Mouse (Mus musculus) forebrain, embryonic 10.5 days (tissue): ENCODE results near the gene Os9. TPM values are rescaled to one million over a fixed set of nuclear protein-coding genes. Genes with fewer than 3 reads are reported as not detected.
"Not testable (repeated sequence)": the region's sequence is repeated elsewhere in the genome, so short reads cannot be mapped to it uniquely, and the experiment has no call there.

Experiments
- DNase-seq: peaks from one replicate; pipeline ENCODE4 v3.0.0-alpha.2; 2017; ENCODE audit warnings: low spot score; ENCODE audit errors: extremely low spot score
- H3K27ac ChIP-seq: fragments of 300-500 bp; sonication (generic); 2 replicates; pipeline ENCODE4 v1.5.1; 2016; ENCODE audit warnings: mild to moderate bottlenecking
- H3K27me3 ChIP-seq: fragments of 300-500 bp; sonication (generic); 2 replicates; pipeline ENCODE4 v1.6.1; 2016; ENCODE audit warnings: mild to moderate bottlenecking; ENCODE audit not compliant: poor library complexity, severe bottlenecking
- H3K36me3 ChIP-seq: fragments of 300-500 bp; sonication (generic); replicated peaks from 2 replicates; pipeline ENCODE4 v1.6.1; 2016; ENCODE audit warnings: mild to moderate bottlenecking, moderate library complexity
- H3K4me1 ChIP-seq: fragments of 300-500 bp; sonication (generic); 2 replicates; pipeline ENCODE4 v1.6.1; 2016
- H3K4me3 ChIP-seq: fragments of 300-500 bp; sonication (generic); 2 replicates; pipeline ENCODE4 v1.5.1; 2016; ENCODE audit warnings: mild to moderate bottlenecking, moderate library complexity
- H3K9me3 ChIP-seq: fragments of 300-500 bp; sonication (generic); 2 replicates; pipeline ENCODE4 v1.6.1; 2016; ENCODE audit warnings: mild to moderate bottlenecking, moderate library complexity
- whole genome bisulfite sequencing: fragments of 180-500 bp; shearing (Covaris S2); methylation state at CpG from one replicate; pipeline ENCODE4 v1.1.7; 2016; 5-methylcytosine and 5-hydroxymethylcytosine counted together
- polyA plus RNA-seq: library from polyadenylated mRNA; unstranded; fragments of >200 nt; fragmentation: Nextera tagmentation; extraction: Ambion mirVana; gene quantifications from 2 replicates; pipeline ENCODE4 v1.2.1, GENCODE M21; 2016

Os9 gene
- polyA plus RNA-seq, result 54.2 and 57.6 TPM in 2 replicates

GRCm38 (mm10) chr10:127121066-127121477, at the start of gene Os9:
TSS of gene Os9 (minus strand) at chr10:127121131.
- DNase-seq, result peak; percentile 94
- Histone ChIP-seq H3K4me1 (peaks cover 29% of the 10 kb centered on the region), H3K27me3 (no peaks in the 10 kb centered on the region), H3K36me3 (peaks cover 34% of the 10 kb centered on the region), H3K9me3 (no peaks in the 10 kb centered on the region), H3K27ac (peak within 1 kb of the TSS; percentile 82), H3K4me3 (peak within 1 kb of the TSS; percentile 94)
- 0% methylated on average over 19 of the region's 19 CpGs for WGBS

DNA sequence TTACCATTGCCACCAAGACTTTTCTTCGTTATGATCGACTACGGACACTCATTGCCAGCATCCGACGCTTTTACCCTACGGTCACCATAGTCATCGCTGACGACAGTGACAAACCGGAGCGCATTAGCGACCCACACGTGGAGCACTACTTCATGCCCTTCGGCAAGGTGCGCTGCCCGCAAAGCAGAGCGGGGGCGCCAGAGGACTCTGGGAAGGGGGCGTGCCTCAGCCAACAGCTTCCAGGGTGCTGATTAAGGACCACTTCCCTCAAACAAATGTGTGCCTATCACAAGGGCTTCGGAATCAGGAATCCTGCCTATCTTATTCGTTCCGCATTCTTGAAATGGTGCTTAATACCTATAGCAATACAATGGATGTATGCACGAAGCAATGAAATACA, 49.1 kb upstream of the Os9 start:
- Histone ChIP-seq H3K36me3 (no peaks in the 10 kb centered on the region), H3K27ac (no peak overlapping the region), H3K27me3 (peaks cover 90% of the 10 kb centered on the region), H3K9me3 (no peaks in the 10 kb centered on the region), H3K4me3 (peak overlapping the region; percentile 52), H3K4me1 (peaks cover 47% of the 10 kb centered on the region)
- peak; percentile 57 for DNase-seq
- under 1% methylated on average over 22 of the region's 22 CpGs for WGBS

DNA sequence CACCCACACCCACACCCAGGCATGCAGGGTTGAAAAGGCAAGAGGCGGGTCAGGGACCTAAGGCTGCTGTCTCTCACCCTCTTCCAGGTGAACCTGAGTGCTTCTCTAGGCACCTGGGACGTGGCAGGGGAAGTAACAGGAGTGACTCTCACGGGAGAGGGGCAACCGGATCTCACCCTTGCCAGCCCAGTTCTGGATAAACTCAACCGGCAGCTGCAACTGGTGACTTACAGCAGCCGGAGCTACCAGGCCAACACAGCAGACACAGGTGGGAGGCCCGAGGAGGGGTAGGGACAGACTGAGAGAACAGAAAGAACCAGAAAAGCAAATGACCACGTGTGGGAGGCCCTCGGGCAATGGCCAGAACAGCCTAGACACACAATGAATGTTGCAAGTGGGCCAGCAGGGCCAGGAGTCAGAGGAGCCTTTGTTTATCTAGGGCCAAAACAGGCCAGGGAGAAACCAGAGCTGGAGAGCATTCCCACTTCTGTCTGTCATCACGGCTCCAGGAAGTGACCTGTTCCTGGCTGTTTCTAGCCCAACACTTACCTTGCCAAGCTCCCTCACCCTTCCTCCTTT, 46.8 kb upstream of the Os9 start:
- H3K36me3 ChIP-seq, result no peaks in the 10 kb centered on the region
- no peaks in the 10 kb centered on the region for H3K9me3 ChIP-seq
- DNase-seq, result no peak
- H3K4me1 ChIP-seq, result peaks cover 53% of the 10 kb centered on the region
- H3K27ac ChIP-seq, result no peak overlapping the region
- H3K27me3 ChIP-seq, result peaks cover 95% of the 10 kb centered on the region
- H3K4me3 ChIP-seq, result no peak overlapping the region
- 50% methylated on average over 10 of the region's 10 CpGs for WGBS

DNA sequence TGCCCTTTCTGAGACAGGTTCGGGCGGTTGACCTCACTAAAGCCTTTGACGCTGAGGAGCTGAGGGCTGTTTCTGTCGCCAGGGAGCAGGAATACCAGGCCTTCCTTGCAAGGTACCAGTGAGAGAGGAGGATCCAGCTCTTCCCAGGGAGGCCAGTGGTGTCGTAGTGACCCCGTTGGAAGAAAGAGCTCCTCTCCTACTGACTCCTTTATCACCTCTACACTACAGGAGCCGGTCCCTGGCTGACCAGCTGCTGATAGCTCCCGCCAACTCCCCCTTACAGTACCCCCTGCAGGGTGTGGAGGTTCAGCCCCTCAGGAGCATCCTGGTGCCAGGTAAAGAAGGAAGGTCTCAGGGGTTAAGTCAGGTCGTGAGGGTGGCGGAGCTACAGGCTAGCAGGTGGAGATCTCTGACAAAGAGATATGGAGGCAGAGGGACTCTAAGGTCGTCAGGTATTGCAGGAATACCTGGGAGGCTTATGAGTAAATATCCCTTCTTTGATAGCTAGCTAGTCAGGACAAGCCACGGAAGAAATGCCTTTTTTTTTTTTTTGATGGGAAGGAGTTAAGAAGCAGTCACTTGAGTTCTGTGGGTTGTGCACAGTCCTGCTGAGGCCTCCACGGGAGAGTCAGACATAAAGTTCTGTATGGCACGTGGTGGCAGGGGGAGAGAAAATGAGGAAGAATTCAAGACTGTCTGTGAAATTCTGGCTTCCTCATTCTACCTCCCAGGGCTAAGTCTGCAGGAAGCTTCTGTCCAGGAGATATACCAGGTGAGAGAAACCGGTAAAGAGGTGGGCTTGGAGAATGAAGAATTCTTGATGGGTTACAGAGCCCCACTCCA, 46.1 kb upstream of the Os9 start:
- no peaks in the 10 kb centered on the region for H3K9me3 ChIP-seq
- 23% methylated on average over 15 of the region's 15 CpGs for WGBS
- peaks cover 53% of the 10 kb centered on the region for H3K4me1 ChIP-seq
- no peaks in the 10 kb centered on the region for H3K36me3 ChIP-seq
- no peak for DNase-seq
- peak overlapping the region; percentile 68 for H3K4me3 ChIP-seq
- no peak overlapping the region for H3K27ac ChIP-seq
- H3K27me3 ChIP-seq, result peaks cover 91% of the 10 kb centered on the region

DNA sequence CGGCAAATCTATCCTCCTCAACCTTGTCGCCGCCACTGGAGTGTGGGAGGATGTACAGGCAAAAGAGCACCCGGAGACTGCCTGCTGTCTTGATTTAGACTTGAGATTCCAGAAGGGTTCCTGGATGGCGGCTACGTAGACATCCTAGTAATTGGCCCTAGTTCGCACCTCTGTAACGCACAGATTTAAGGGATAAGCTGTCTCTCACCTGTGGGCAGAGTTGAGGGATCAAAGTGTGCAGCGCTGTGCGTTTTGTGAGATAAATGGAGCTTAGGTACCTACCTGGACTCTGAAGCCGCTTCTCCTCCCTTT, 45.4 kb upstream of the Os9 start:
- DNase-seq, result no peak
- peaks cover 85% of the 10 kb centered on the region for H3K27me3 ChIP-seq
- H3K27ac ChIP-seq, result peak overlapping the region; percentile 82; the same call in 1 of the 2 replicates
- peak overlapping the region; percentile 68 for H3K4me3 ChIP-seq
- H3K9me3 ChIP-seq, result no peaks in the 10 kb centered on the region
- H3K4me1 ChIP-seq, result peaks cover 52% of the 10 kb centered on the region
- no peaks in the 10 kb centered on the region for H3K36me3 ChIP-seq
- WGBS, result 1% methylated on average over 11 of the region's 11 CpGs

- DNase-seq, result peak; percentile 65
- Histone ChIP-seq H3K9me3 (no peaks in the 10 kb centered on the region), H3K4me3 (peak overlapping the region; percentile 68), H3K27me3 (peaks cover 80% of the 10 kb centered on the region), H3K27ac (peak overlapping the region; percentile 82), H3K4me1 (peaks cover 47% of the 10 kb centered on the region), H3K36me3 (no peaks in the 10 kb centered on the region)
- under 1% methylated on average over 56 of the region's 56 CpGs for WGBS
Measured at GRCm38 (mm10) chr10:127165654-127166403, 44.9 kb upstream of the Os9 start.

GRCm38 (mm10) chr10:127165354-127165653, 44.4 kb upstream of the Os9 start:
- Histone ChIP-seq H3K27me3 (peaks cover 74% of the 10 kb centered on the region), H3K4me3 (peak overlapping the region; percentile 68), H3K4me1 (peaks cover 41% of the 10 kb centered on the region), H3K36me3 (no peaks in the 10 kb centered on the region), H3K27ac (peak overlapping the region; percentile 82), H3K9me3 (no peaks in the 10 kb centered on the region)
- WGBS, result under 1% methylated on average over 42 of the region's 42 CpGs
- DNase-seq, result no peak

DNA sequence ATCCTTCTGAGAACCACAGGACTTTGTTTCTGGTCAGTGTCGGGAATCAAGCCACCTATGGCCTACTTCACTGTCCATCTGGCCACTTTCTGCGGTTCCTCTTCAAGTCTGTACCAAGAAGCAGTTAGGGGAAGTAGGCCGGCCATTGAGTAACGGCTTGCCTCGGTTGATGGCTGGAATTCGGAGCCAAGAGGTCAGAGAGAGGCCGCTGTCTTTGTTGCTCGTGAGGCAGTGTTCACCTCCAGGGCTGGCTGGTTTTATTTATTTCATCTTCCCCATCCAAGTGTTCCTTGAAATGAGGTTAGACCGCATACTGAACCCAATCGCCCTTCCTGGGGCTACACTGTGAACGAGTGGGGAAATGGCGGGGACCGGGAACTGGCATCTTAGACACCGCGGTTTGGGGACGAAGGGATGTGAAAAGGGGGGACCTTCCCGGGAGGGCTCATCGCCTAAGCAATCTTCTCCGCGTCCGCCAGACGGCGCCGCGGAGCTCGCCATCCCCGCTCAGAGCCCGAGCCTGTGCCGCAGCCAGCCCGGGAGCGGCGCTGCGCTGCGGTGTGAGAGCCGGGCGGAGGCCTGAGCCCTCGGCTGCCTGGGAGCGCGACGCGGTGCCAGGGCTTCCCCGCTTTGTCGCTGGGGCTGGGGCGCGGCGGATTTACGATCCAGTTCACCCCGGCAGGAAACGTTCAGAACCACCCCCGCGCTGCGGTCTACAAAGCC, 43.9 kb upstream of the Os9 start, which contains the start of gene B4galnt1:
B4galnt1 (plus strand) TSS at position 595 of the 723 bp plus-strand sequence.
- Histone ChIP-seq H3K4me3 (peak within 1 kb of the TSS; percentile 68), H3K36me3 (no peaks in the 10 kb centered on the region), H3K27ac (peak within 1 kb of the TSS; percentile 82), H3K4me1 (peaks cover 36% of the 10 kb centered on the region), H3K27me3 (peaks cover 69% of the 10 kb centered on the region), H3K9me3 (no peaks in the 10 kb centered on the region)
- WGBS, result 2% methylated on average over 52 of the region's 52 CpGs
- DNase-seq, result peak; percentile 80

DNA sequence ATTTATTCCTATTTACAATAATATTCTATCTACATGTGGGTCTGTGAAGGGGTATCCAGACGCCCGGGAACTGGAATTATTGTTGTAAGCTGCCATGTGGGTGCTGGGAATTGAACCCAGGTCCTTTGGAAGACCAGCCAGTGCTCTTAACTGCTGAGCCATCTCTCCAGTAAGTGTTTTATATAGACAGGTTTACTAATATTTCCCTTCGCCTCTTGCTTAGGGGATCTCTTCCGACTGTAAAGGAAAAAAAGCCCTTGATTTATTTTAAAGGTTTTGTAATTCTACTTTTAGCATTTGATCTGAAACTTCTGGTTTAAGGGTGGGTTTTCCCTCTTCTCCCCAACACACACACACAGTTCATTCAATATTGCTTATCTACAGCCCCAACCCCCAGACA, 43.3 kb upstream of the Os9 start:
- peaks cover 63% of the 10 kb centered on the region for H3K27me3 ChIP-seq
- no peak for DNase-seq
- H3K9me3 ChIP-seq, result no peaks in the 10 kb centered on the region
- 0 out of 2 replicates have a peak overlapping the region, but pooled peaks have one; percentile 68 for H3K4me3 ChIP-seq
- 95% methylated on average over 4 of the region's 4 CpGs for WGBS
- H3K4me1 ChIP-seq, result peaks cover 33% of the 10 kb centered on the region
- no peaks in the 10 kb centered on the region for H3K36me3 ChIP-seq
- H3K27ac ChIP-seq, result no peak overlapping the region

DNA sequence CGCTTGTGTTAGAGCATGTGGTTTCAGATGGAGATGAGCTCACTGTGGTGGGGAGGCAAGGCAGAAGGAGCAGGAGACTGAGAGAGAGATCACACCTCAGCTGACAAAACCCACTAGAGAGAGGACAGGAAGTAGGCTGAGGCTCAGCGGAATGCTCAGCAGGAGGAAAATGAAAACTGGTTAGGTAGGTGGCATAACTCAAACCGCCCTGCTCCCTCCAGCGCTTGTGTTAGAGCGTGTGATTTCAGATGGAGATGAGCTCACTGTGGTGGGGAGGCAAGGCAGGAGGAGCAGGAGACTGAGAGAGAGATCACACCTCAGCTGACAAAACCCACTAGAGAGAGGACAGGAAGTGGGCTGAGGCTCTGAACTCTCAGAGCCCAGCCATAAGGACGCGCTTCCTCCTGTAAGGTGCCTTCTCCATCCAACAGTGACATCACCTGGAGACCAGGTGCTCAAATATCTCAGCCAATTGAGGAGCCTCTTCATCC, 41.9 kb upstream of the Os9 start:
- not testable (repeated sequence) for H3K36me3 ChIP-seq, H3K9me3 ChIP-seq, H3K4me3 ChIP-seq, DNase-seq, H3K27ac ChIP-seq
- Histone ChIP-seq H3K4me1 (peaks cover 32% of the 10 kb centered on the region), H3K27me3 (peaks cover 49% of the 10 kb centered on the region)
- WGBS, result 66% methylated on average over 7 of the region's 7 CpGs

DNA sequence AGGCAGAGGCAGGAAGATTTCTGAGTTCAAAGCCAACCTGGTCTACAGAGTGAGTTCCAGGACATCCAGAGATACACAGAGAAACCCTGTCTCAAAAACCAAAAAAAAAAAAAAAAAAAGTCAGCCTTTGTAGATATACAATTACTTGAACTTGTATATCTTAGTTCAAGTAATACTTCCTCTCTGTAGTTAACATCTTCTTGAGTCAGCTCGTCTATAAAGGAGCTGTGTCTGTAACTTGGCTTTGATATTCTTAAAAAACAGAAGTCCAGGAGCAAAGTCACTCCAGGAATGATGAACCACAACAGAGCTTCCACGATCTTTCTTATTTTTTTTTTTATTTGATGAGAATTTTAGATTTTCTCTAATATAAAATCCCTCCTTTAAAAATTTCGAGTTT, 39.8 kb upstream of the Os9 start:
- no peak for DNase-seq
- Histone ChIP-seq H3K36me3 (no peaks in the 10 kb centered on the region), H3K27ac (no peak overlapping the region), H3K4me3 (no peak overlapping the region), H3K4me1 (peaks cover 14% of the 10 kb centered on the region), H3K9me3 (no peaks in the 10 kb centered on the region), H3K27me3 (peaks cover 29% of the 10 kb centered on the region)
- 79% methylated on average over 3 of the region's 3 CpGs for WGBS

- peaks cover 7% of the 10 kb centered on the region for H3K4me1 ChIP-seq
- H3K9me3 ChIP-seq, result no peaks in the 10 kb centered on the region
- 89% methylated on average over 9 of the region's 9 CpGs for WGBS
- no peaks in the 10 kb centered on the region for H3K36me3 ChIP-seq
- no peak overlapping the region for H3K4me3 ChIP-seq
- DNase-seq, result no peak
- H3K27ac ChIP-seq, result no peak overlapping the region
- peaks cover 22% of the 10 kb centered on the region for H3K27me3 ChIP-seq
Measured at GRCm38 (mm10) chr10:127160081-127160480, 39.1 kb upstream of the Os9 start.
